Mouse (Mus musculus) lung, postnatal 10 days (tissue): Measurements from ENCODE around the gene Lce1k.
"Not testable (repeated sequence)": the region's sequence is repeated elsewhere in the genome, so short reads cannot be mapped to it uniquely, and the experiment has no call there.

Source experiments
- DNase-seq: peaks from one replicate; pipeline ENCODE4 v3.0.0; 2021

Lce1k gene

DNA sequence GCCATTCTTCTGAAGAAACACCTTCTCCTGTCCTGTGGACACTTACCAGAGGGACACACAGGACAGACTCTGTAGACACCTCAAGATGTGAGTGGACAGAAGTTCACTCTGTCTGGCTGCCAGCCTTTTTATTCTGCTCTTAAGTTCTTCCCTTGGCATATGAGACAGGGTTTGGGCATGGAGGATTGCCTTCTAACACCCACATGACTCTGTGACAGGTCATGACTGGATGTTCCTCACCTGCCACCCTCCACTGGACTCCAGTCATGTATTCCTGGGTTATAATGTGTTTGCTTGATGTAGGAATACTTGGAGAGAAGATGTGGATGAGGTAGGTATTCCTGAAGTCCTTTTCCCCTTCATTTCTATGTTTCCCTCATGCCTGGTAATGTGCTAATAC is at the start of gene Lce1k:
Lce1k (minus strand) TSS at position 101 of the 400 bp plus-strand sequence.
- no peak for DNase-seq

GRCm38 (mm10) chr3:92851186-92851585 is 43.5 kb upstream of the Lce1k start, which contains the start of gene Lce1l:
Gene Lce1l, minus strand, starts transcription at chr3:92851286.
- no peak for DNase-seq

DNA sequence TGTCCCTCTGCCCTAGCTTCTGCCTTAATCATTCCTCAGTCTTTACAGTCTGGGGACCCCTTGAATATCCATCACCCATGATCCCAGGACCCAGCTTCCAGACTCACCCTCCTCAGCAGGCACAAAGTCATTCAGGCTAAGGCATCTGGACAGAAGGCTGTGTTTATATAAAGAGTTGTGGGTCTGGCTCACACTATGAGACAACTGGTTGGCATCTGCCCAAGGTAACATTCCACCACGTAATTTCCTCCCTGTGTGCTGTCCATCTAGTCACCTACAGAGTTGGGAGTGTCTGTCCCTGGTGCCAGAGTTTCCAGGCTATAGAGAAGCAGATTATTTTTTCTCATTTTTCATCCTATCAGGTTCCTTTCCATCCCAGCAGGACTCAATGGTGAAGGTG is 19.4 kb upstream of the Lce1k start, which contains the start of gene Kprp:
Kprp (minus strand) TSS at position 140 of the 400 bp plus-strand sequence.
- DNase-seq, result peak; percentile 13

GRCm38 (mm10) chr3:92825808-92826207 is 18.1 kb upstream of the Lce1k start:
- DNase-seq, result no peak

DNA sequence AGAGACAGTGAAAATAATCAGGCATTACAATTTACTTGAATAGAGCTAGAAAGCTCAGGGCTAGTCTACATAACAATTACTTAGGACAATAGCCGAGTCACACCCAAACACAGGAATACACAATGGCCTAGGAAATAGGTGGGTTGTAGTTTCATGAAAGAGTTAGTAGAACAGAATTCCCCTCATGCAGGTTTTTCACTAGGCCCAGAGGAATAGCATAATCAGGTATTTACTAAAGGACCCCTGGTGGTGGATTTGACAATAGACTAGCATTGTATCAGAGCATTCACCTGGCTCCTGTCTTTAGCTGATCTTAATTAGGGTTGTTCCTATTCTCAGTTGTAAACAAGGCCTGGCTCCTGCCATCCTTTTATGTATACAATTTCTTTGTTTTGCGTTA is 8.3 kb upstream of the Lce1k start:
- DNase-seq, result not testable (repeated sequence)

DNA sequence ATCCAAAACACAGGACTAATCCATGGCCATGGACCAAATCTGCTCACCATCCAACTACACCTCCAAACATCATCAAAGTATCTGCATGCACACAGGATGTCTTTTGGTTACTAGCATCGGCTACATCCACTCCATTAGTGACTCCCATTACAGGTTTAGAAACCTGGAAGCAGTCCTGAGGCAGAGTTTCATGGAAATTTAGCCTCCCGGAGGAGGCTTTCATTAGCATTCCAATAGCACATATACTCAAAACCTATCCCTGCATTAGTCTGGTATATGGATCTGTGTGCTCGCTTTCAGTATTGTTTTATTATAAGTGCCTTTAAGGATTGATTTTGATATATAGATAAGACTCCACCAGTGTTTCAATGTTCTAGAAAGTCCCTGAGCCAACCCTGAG is 7.9 kb upstream of the Lce1k start:
- no peak for DNase-seq

- no peak for DNase-seq
These were observed 17.3 kb downstream of the Lce1k start, which contains the start of gene Lce1j for GRCm38 (mm10) chr3:92790414-92790813. Gene Lce1j, minus strand, starts transcription at chr3:92790514.

- DNase-seq, result no peak
These were observed 28.9 kb downstream of the Lce1k start, which contains the start of gene Lce1i for GRCm38 (mm10) chr3:92778799-92779198. Gene Lce1i, minus strand, starts transcription at chr3:92778899.

DNA sequence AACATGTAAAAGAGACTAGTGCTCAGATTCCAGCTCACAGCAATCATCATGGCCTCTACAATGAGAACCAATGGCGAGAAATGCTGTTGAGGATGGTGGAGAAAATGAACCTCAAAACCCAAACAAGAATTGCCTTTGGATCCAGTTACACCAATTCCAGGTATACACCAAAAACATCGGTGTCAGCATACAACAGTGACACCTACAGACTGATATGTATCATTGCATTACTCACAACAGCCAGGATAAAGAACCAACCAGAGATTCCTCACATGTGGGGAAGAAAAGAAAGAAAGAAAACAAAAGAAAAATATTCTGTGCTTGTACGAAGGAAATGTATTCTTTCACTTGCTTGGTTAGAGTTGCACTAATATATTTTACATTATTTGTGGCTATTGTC is 36.1 kb downstream of the Lce1k start:
- no peak for DNase-seq

DNA sequence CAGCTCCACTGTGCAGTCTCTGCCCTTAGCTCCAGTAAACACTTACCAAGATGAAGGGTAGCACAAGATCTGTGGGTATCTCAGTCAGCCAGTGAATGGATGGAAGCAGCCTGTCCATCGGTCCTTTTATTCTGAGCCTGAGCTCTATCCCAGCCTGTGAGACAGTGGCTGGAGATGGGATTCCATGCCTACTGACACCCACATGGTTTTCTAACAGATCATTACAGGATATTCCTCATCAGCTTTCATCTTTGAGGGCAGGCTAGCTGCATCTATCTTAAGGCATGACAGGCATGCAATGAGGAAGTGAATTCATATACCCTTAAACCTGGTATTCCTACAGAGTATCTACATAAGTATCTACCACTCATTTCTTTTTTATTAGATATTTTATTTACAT is 42.7 kb downstream of the Lce1k start, which contains the start of gene Lce1h:
Lce1h (minus strand) TSS at position 101 of the 400 bp plus-strand sequence.
- no peak for DNase-seq
